Mouse (Mus musculus) mesoderm, embryonic 11.5 days (tissue): ENCODE data around the gene Olfr310.

ENCODE experiments used
- DNase-seq: peaks from one replicate; pipeline ENCODE4 v3.0.0-alpha.2; 2012; ENCODE audit warnings: low read depth, low spot score

Olfr310 gene

GRCm38 (mm10) chr7:86277072-86277471, at the start of gene Olfr310:
Gene Olfr310 (minus strand): TSS chr7:86277172.
- DNase-seq: no peak

GRCm38 (mm10) chr7:86325530-86325929, 48.6 kb upstream of the Olfr310 start, which contains the start of gene Olfr308:
Gene Olfr308 (minus strand): TSS chr7:86325630.
- no peak for DNase-seq

GRCm38 (mm10) chr7:86321323-86321722, 44.4 kb upstream of the Olfr310 start:
- DNase-seq: no peak

GRCm38 (mm10) chr7:86313608-86314007, 36.6 kb upstream of the Olfr310 start, which contains the start of gene Olfr309:
Gene Olfr309 (minus strand): TSS chr7:86313708.
- DNase-seq: no peak

- no peak for DNase-seq
Observed at GRCm38 (mm10) chr7:86246208-86246607, 30.8 kb downstream of the Olfr310 start, which contains the start of gene Vmn2r76. Gene Vmn2r76 (minus strand): TSS chr7:86246308.
